Mouse (Mus musculus): ENCODE data around the gene Sim2. TPM values are rescaled to one million over a fixed set of nuclear protein-coding genes. Genes with fewer than 3 reads are reported as not detected.

The Sim2 gene
- total RNA-seq, 1 experiment from 2014 or later: not detected

Other genes with a start within 250 kb of the Sim2 start
- gene Chaf1b, start 201.0 kb upstream of the Sim2 start, total RNA-seq (2017): 73.0 and 76.6 TPM in 2 replicates
- not detected in 2 replicates for gene Cldn14, start 76.1 kb upstream of the Sim2 start, total RNA-seq (2017)
- gene Hlcs, start 228.6 kb downstream of the Sim2 start, total RNA-seq (2017): 9.8 and 11.7 TPM in 2 replicates
- gene Ripply3, start 243.5 kb downstream of the Sim2 start, total RNA-seq (2017): 1.7 and 2.8 TPM in 2 replicates